Mouse (Mus musculus): ENCODE measurements around the gene Dtx2. TPM values are rescaled to one million over a fixed set of nuclear protein-coding genes. Genes with fewer than 3 reads are reported as not detected.
A peak's percentile ranks its signal among the peaks of the same experiment; 100 is the strongest.

The Dtx2 gene
- total RNA-seq (2012; rRNA removed) (20.4 and 22.0 TPM in 2 replicates), total RNA-seq (2014; rRNA removed) (14.0 and 16.0 TPM in 2 replicates), polyA plus RNA-seq (2012; ENCODE audit: insufficient read length, low read depth) (35.1 and 43.7 TPM in 2 replicates)

DNA sequence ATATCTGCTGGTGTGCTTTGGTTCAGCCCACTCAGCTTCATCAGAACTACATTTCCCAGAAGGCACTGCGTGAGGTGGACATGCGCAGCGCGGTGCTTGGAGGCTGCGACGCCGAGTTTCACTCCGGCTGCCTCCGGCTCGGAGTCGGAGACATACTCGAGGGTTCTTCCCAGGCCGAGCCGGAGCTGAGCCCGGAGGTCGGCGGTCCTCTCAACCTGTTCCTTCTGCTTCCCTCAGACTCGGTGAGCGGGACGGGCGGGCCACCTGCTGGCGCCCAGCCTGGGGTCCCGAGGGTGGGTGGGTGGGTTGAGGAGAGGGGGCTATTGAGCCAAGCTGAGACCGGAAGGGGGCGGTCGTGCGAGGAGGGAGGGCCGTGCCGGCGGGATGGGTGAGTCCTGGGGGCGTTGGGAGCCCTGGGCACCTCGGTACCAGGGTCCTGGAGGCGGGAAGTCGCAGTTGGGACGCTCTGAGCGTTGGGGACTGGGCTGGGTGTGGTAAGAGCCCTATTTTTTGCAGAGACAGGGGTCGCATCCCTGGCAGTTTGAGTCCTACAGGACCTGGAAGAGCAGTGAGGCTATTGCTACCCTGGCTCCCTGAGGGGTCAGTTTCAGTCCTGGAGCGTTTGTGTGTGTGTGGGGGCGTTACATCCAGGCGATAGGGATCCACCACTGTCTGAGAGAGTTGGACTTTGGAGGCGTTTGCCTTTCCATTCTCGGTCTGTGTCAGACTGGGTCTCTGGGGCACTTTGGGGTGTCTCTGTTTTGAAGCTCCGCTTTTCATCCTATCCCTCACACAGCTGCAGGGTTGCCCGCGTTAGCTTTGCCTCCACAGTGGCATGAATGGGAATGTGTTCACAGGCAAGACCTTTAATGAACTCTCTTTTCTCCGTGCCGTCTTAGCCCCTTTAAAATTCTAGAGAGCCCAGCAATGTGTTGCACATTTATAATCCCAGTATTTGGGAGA lies at the start of gene Dtx2:
TSS of gene Dtx2 (plus strand) at position 76 of the 963 bp plus-strand sequence.
- in situ Hi-C loops (cut with MboI; ENCODE audit: low pct_ligation_motif_present, low pct_unique_long_range_greater_than_20kb, low sequenced_read_pairs), result loop anchor here (5.0 kb wide), 1 partner anchor 32 kb away; no protein-coding TSS in a partner anchor
- peak; percentile 69; the same call in 1 of the 2 replicates for TF ChIP-seq ZMIZ1 (IDR thresholded peaks at IDR 0.05; ENCODE audit: low read depth, low read length)
- TF ChIP-seq ETS1 (conservative IDR thresholded peaks at IDR 0.05; ENCODE audit: low read depth, low read length), result no peak
- TF ChIP-seq JUND (conservative IDR thresholded peaks at IDR 0.05; ENCODE audit: low read depth, low read length), result no peak
- TF ChIP-seq POLR2AphosphoS2 (IDR thresholded peaks at IDR 0.05; ENCODE audit: low read depth, low read length), result peak; percentile 84; the same call in 1 of the 2 replicates
- TF ChIP-seq ZNF384 (IDR thresholded peaks at IDR 0.05; ENCODE audit: low read depth, low read length), result no peak
- 0 out of 2 replicates have a peak, but pooled peaks have one; percentile 68 for TF ChIP-seq MAZ (IDR thresholded peaks at IDR 0.05; ENCODE audit: low read depth, low read length)
- TF ChIP-seq ELF1 (IDR thresholded peaks at IDR 0.05; ENCODE audit: low read depth, low read length), result peak; percentile 65
- TF ChIP-seq RAD21 (IDR thresholded peaks at IDR 0.05; ENCODE audit: low read depth, low read length), result no peak; the same call in 1 of the 2 replicates
- no peak for TF ChIP-seq ZKSCAN1 (IDR thresholded peaks at IDR 0.05; ENCODE audit: borderline replicate concordance, low read depth, low read length)
- peak; percentile 31; the same call in 1 of the 2 replicates for TF ChIP-seq MXI1 (IDR thresholded peaks at IDR 0.05; ENCODE audit: low read depth, low read length)
- TF ChIP-seq MAFK (IDR thresholded peaks at IDR 0.05; ENCODE audit: insufficient replicate concordance, low read length), result no peak
- TF ChIP-seq ZC3H11A (IDR thresholded peaks at IDR 0.05; ENCODE audit: low read depth, low read length), result no peak
- TF ChIP-seq JUN (IDR thresholded peaks at IDR 0.05; ENCODE audit: insufficient read depth, low read depth, low read length), result no peak
- TF ChIP-seq EP300 (IDR thresholded peaks at IDR 0.05; ENCODE audit: low read length), result no peak
- TF ChIP-seq USF2 (conservative IDR thresholded peaks at IDR 0.05; ENCODE audit: low read depth, low read length), result no peak
- peak; percentile 99 for TF ChIP-seq HCFC1 (IDR thresholded peaks at IDR 0.05; ENCODE audit: low read depth, low read length)
- TF ChIP-seq PAX5 (IDR thresholded peaks at IDR 0.05; ENCODE audit: low read length), result no peak
- TF ChIP-seq TCF12 (IDR thresholded peaks at IDR 0.05; ENCODE audit: low read depth, low read length), result peak; percentile 92
- TF ChIP-seq TBP (conservative IDR thresholded peaks at IDR 0.05; ENCODE audit: low read depth, low read length), result peak; percentile 85
- TF ChIP-seq MAX (IDR thresholded peaks at IDR 0.05; ENCODE audit: low read length), result peak; percentile 51; the same call in 1 of the 2 replicates
- 0 out of 2 replicates have a peak, but pooled peaks have one; percentile 54 for TF ChIP-seq UBTF (IDR thresholded peaks at IDR 0.05; ENCODE audit: low read depth, low read length)
- TF ChIP-seq RCOR1 (conservative IDR thresholded peaks at IDR 0.05; ENCODE audit: low read depth, low read length), result no peak
- TF ChIP-seq CHD1 (IDR thresholded peaks at IDR 0.05; ENCODE audit: low read depth, low read length), result no peak
- TF ChIP-seq BHLHE40 (IDR thresholded peaks at IDR 0.05; ENCODE audit: low read depth, low read length), result no peak; the same call in 1 of the 2 replicates
- TF ChIP-seq CHD2 (IDR thresholded peaks at IDR 0.05; ENCODE audit: low read length), result no peak
- TF ChIP-seq GABPA (IDR thresholded peaks at IDR 0.05; ENCODE audit: insufficient replicate concordance, low read depth, low read length), result peak; percentile 76; the same call in 1 of the 2 replicates
- peak; percentile 97 for TF ChIP-seq POLR2A (IDR thresholded peaks at IDR 0.05; ENCODE audit: low read depth, low read length)
- TF ChIP-seq MYC (IDR thresholded peaks at IDR 0.05; ENCODE audit: low read depth, low read length), result 0 out of 2 replicates have a peak, but pooled peaks have one; percentile 57
- TF ChIP-seq IRF4 (IDR thresholded peaks at IDR 0.05; ENCODE audit: low read depth, low read length), result peak; percentile 57; the same call in 1 of the 2 replicates
- TF ChIP-seq USF1 (IDR thresholded peaks at IDR 0.05; ENCODE audit: low read depth, low read length), result no peak
- no peak for TF ChIP-seq SMC3 (IDR thresholded peaks at IDR 0.05; ENCODE audit: low read depth, low read length)
- TF ChIP-seq E2F4 (IDR thresholded peaks at IDR 0.05; ENCODE audit: insufficient replicate concordance, low read depth, low read length), result no peak
- peak; percentile 96 for TF ChIP-seq NELFE (IDR thresholded peaks at IDR 0.05; ENCODE audit: low read depth, low read length)
- peak; percentile 47; the same call in 1 of the 2 replicates for TF ChIP-seq MEF2A (IDR thresholded peaks at IDR 0.05; ENCODE audit: borderline replicate concordance, low read depth, low read length)
- peak; percentile 95 for TF ChIP-seq NRF1 (IDR thresholded peaks at IDR 0.05; ENCODE audit: low read depth, low read length)
- peak in 1 of 2 experiments; percentile 27; a peak in 1 of 4 replicates for TF ChIP-seq CTCF (conservative IDR thresholded peaks at IDR 0.05 in 1 of 2, IDR thresholded peaks at IDR 0.05 in 1 of 2; ENCODE audit: low read depth in 2 of 2, low read length in 2 of 2)

More for the DNA sequence above, at the start of gene Dtx2:
- H3K4me2 ChIP-seq (ENCODE audit: insufficient read depth, low read depth, poor library complexity, severe bottlenecking), result peak within 1 kb of the TSS; percentile 72
- H3K36me3 ChIP-seq (replicated peaks in 1 of 2; ENCODE audit: control insufficient read depth in 1 of 2, insufficient read depth in 1 of 2, low read length in 1 of 2), result peaks cover 22 to 37% of the 10 kb centered on the region in 2 experiments
- H3K9ac ChIP-seq (ENCODE audit: insufficient read depth, low read depth), result peak within 1 kb of the TSS; percentile 91
- no peak within 1 kb of the TSS for H3K27ac ChIP-seq (ENCODE audit: insufficient read depth, low read depth)
- no peaks in the 10 kb centered on the region for H3K27me3 ChIP-seq (replicated peaks)
- H3K79me2 ChIP-seq (replicated peaks; ENCODE audit: control insufficient read depth, extremely low read depth, insufficient read depth, poor library complexity, severe bottlenecking), result peaks cover 8% of the 10 kb centered on the region; the same call in 1 of the 2 replicates
- DNase-seq (ENCODE audit: extremely low read depth), result peak; percentile 91
- dilution Hi-C loops (cut with MboI; ENCODE audit: extremely low pct_ligation_motif_present, extremely low pct_unique_long_range_greater_than_20kb, low sequenced_read_pairs), result no loop called here
- H3K4me3 ChIP-seq (replicated peaks in 1 of 3; ENCODE audit: low read depth in 2 of 3, low read length in 2 of 3, poor library complexity in 1 of 3), result peak within 1 kb of the TSS; percentile 84 to 89 (median 87)
- peaks cover 13 to 70% of the 10 kb centered on the region in 2 experiments for H3K4me1 ChIP-seq (ENCODE audit: control insufficient read depth in 1 of 2, insufficient read depth in 2 of 2)
- H3K9me3 ChIP-seq (replicated peaks; ENCODE audit: low read length), result peaks cover 4% of the 10 kb centered on the region

Measured in CH12.LX (cell line).